Mouse (Mus musculus) bone marrow, adult 2 months (tissue): ENCODE results near the gene Trim69.

Experiments
- CTCF ChIP-seq: fragments of 200-500 bp; IDR thresholded peaks from 2 replicates; pipeline ENCODE4 v1.5.1; 2011; ENCODE audit warnings: low read length, control low read depth; ENCODE audit not compliant: control insufficient read depth, insufficient read depth
- POLR2A ChIP-seq: fragments of 200-500 bp; IDR thresholded peaks from 2 replicates; pipeline ENCODE4 v1.6.1; 2011; ENCODE audit warnings: low read depth, mild to moderate bottlenecking, control low read depth, low read length, borderline replicate concordance; ENCODE audit not compliant: control insufficient read depth

GRCm38 (mm10) chr2:122149716-122150115 is 10.8 kb upstream of the Trim69 start:
- no peak for TF ChIP-seq CTCF
- TF ChIP-seq POLR2A, result no peak
